Mouse (Mus musculus) brain, embryonic 14.5 days (tissue): ENCODE results near the gene Zfp286. TPM values are rescaled to one million over a fixed set of nuclear protein-coding genes. Genes with fewer than 3 reads are reported as not detected.

Source experiments
- DNase-seq: peaks from one replicate; pipeline ENCODE4 v3.0.0-alpha.2; 2011; ENCODE audit warnings: low read depth
- CTCF ChIP-seq: fragments of 200-500 bp; IDR thresholded peaks from 2 replicates; pipeline ENCODE4 v1.5.1; 2012; ENCODE audit warnings: inconsistent platforms, mild to moderate bottlenecking, moderate library complexity, borderline replicate concordance; ENCODE audit not compliant: insufficient read depth, insufficient read length; ENCODE audit errors: extremely low read depth
- POLR2A ChIP-seq: fragments of 200-500 bp; IDR thresholded peaks from 2 replicates; pipeline ENCODE4 v1.6.1; 2012; ENCODE audit warnings: mild to moderate bottlenecking, inconsistent platforms, borderline replicate concordance; ENCODE audit not compliant: poor library complexity, insufficient read depth, insufficient read length, severe bottlenecking; ENCODE audit errors: extremely low read depth
- polyA plus RNA-seq: library from polyadenylated mRNA; depleted of rRNA; stranded (reverse); fragments of >200 nt; gene quantifications from 2 replicates; pipeline ENCODE4 v1.2.3, GENCODE M21; 2012; rRNA removed

Zfp286 gene
- 19.8 and 21.0 TPM in 2 replicates for polyA plus RNA-seq

- TF ChIP-seq POLR2A (peak; percentile 56; the same call in 1 of the 2 replicates), CTCF (no peak)
- peak; percentile 99 for DNase-seq
Observed at GRCm38 (mm10) chr11:62788935-62789616, at the start of gene Zfp286. Gene Zfp286, minus strand, starts transcription at chr11:62789462.

GRCm38 (mm10) chr11:62831906-62832305 is 42.6 kb upstream of the Zfp286 start:
- no peak for TF ChIP-seq POLR2A
- TF ChIP-seq CTCF, result no peak

GRCm38 (mm10) chr11:62830387-62830786 is 41.1 kb upstream of the Zfp286 start:
- DNase-seq, result no peak

More at GRCm38 (mm10) chr11:62831906-62832305, 42.6 kb upstream of the Zfp286 start:
- DNase-seq, result no peak

GRCm38 (mm10) chr11:62827911-62828310 is 38.6 kb upstream of the Zfp286 start:
- TF ChIP-seq POLR2A, result no peak
- TF ChIP-seq CTCF, result no peak

More at GRCm38 (mm10) chr11:62830387-62830786, 41.1 kb upstream of the Zfp286 start:
- no peak for TF ChIP-seq CTCF
- no peak for TF ChIP-seq POLR2A

GRCm38 (mm10) chr11:62827135-62827534 is 37.9 kb upstream of the Zfp286 start:
- no peak for DNase-seq
- TF ChIP-seq CTCF (no peak), POLR2A (no peak)

More at GRCm38 (mm10) chr11:62827911-62828310, 38.6 kb upstream of the Zfp286 start:
- DNase-seq, result no peak

DNA sequence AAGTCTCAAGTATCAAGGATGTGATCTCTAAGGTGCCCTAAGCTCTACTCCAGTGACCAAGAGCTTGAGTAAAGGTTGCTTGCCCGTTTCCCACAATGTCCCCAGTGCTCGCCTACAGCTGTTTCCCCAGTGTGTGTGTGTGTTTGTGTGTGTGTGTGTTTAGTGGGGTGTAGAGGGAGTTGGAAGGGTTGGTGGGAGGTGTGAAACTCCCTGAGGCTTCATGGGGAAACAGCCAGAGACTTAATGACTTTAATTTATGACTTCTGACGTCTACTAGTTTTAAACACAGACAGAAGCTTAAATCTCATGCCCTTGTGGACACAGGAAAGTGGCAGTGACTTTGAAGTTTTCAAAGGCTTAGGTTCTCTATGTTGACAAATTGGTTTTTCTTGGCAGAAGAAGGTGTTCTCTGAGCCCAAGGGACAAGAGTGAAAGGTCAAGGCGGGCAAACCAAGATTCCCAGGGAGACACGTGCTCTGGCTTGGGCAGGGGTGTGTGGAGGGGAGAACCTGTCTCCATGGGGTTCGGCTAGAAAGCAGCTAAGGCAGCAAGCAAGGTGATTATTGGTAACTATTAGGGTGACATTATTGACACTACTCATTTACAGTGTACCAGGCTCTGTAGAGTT is 37.0 kb upstream of the Zfp286 start:
- no peak for TF ChIP-seq CTCF
- DNase-seq, result no peak

DNA sequence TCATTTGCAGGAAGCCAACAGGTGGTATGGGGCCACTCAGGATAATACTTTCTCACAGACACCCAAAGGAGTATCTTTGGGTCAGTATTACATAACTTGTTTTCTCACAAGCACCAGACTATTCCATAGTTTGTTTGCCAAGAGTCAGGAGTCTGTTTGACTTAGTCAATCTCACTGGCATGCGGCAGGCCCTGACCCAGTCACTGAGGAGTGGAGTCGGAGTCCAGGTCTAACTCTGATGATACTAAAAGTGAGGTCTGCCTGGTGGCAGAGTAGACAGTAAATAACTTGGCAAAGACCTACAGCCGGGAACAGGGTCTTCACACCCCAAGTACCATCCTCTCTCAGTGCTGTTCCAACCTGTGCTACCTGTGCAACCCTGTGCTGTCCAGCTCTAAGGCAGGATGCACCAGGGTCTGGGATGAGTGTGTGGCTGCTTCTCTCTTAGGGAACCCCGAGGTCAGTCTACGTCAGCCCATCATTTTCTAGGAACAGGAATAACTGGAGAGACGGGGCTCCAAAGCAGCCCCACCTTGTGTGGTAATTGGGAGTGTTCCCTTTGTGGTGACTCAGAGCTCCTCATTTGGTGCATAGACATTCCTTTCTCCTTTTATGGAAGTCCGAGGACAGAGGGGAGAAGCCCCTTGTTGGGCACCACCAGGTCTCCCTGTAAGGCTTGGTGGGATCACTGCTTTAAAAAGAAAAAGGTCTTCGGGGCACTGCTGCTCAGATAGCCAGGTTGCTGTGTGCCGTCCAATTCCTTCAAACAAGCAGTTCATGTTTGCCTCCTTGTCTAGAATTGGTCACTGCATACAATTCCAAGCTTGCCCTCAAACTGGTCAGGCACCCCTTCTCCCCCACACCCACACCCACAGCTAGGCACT is 36.2 kb upstream of the Zfp286 start:
- TF ChIP-seq POLR2A, result no peak
- no peak for TF ChIP-seq CTCF

GRCm38 (mm10) chr11:62824211-62824610 is 34.9 kb upstream of the Zfp286 start:
- TF ChIP-seq CTCF (no peak), POLR2A (no peak)
- DNase-seq, result no peak

More for the DNA sequence above, 36.2 kb upstream of the Zfp286 start:
- DNase-seq, result no peak

- TF ChIP-seq CTCF, result no peak
- no peak for TF ChIP-seq POLR2A
- DNase-seq, result no peak
Observed at GRCm38 (mm10) chr11:62821893-62822292, 32.6 kb upstream of the Zfp286 start.

GRCm38 (mm10) chr11:62820661-62821437 is 31.6 kb upstream of the Zfp286 start:
- no peak for TF ChIP-seq POLR2A
- TF ChIP-seq CTCF, result no peak
- peak; percentile 41 for DNase-seq
